ENCODE assay signal across 27 mouse cellular contexts in the genomic region with DNA sequence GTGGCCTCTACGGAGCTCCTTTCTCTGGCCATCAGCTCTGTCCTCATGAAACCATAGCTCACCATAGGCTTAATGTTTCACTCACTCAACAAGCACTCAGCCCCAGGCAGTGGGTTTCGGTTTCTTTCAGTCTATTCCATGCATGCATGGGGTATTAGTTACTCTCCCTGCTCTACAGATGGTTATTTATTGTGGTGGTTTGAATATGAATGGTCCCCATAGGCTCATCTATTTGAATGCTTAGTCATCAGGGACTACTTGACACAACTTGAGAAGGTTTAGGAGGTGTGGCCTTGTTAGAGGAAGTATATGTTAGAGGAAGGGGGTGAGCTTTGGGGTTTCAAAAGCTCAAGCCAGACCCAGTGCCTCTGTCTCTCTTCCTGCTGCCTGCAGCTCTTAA. TPM values are rescaled to one million over a fixed set of nuclear protein-coding genes. Genes with fewer than 3 reads are reported as not detected.
DNase-seq lines count a peak whose midpoint lies in the region; ATAC-seq lines count a peak whose summit lies in the region.
"Had no signal": no experiment of that assay in that cellular context is flagged by ENCODE, and none has a peak within 500 bp of the region (broad histone marks: within the 10 kb centered on the region; RNA-seq: fewer than 3 reads in every experiment).

No protein-coding gene starts in this region.

- H3K4me3 ChIP-seq in liver, embryonic 11.5 days (ENCODE audit: low read depth, low read length), result no peak overlapping the region

- H3K36me3 ChIP-seq in liver, embryonic 11.5 days (ENCODE audit: control insufficient read depth, insufficient read depth, low read length), result no peaks in the 10 kb centered on the region
- H3K36me3 ChIP-seq: G1E had no signal

- peak; percentile 30 for DNase-seq in ES-CJ7 (ENCODE audit: low read depth, low spot score)
- peak; percentile 8 for DNase-seq in NIH3T3 (ENCODE audit: low read depth)
- peak; percentile 79 for DNase-seq in R1 (ENCODE audit: low read depth, low spot score)
- DNase-seq in ZHBTc4 (ENCODE audit: low read depth, low spot score), result peak; percentile 57
- DNase-seq in left cerebral cortex, postnatal 14 days (ENCODE audit: low spot score in 2 of 2), result no peak
- DNase-seq in liver, embryonic 11.5 days (ENCODE audit: low spot score), result no peak
- no peak for DNase-seq in left cerebral cortex, adult 11 months (ENCODE audit: low spot score)
- DNase-seq: adrenal gland, adult 2 months; adrenal gland, adult 8-10 months; adrenal gland, postnatal 10 days; adrenal gland, postnatal 14 days; adrenal gland, postnatal 25 days; adrenal gland, postnatal 36 days; B cell, adult 2 months; cerebellum, adult 11 months; cerebellum, adult 11-12 months; cerebellum, adult 18-20 months; cerebellum, adult 2 months; cerebellum, adult 8-10 months; cerebellum, adult 9-10 months had no signal

- no peak overlapping the region for H3K4me2 ChIP-seq in liver, embryonic 11.5 days

- 91% methylated on average over 2 of the region's 2 CpGs for WGBS in liver, embryonic 11.5 days

- no peaks in the 10 kb centered on the region for H3K9me3 ChIP-seq in liver, embryonic 11.5 days (ENCODE audit: control insufficient read depth, low read length)
- H3K9me3 ChIP-seq: G1E had no signal

- intact Hi-C loops in left cerebral cortex, postnatal 14 days (cut with DNase I), result no loop called here

- no peak overlapping the region for H3K9ac ChIP-seq in liver, embryonic 11.5 days (ENCODE audit: low read depth, low read length)

- H3K27ac ChIP-seq in liver, embryonic 11.5 days (ENCODE audit: low read depth, low read length), result no peak overlapping the region

- no peaks in the 10 kb centered on the region for H3K27me3 ChIP-seq in liver, embryonic 11.5 days (replicated peaks; ENCODE audit: control insufficient read depth, insufficient read depth, low read length)
- H3K27me3 ChIP-seq: Patski had no signal

- H3K4me1 ChIP-seq in liver, embryonic 11.5 days (replicated peaks; ENCODE audit: control insufficient read depth, insufficient read depth, low read length), result no peaks in the 10 kb centered on the region

- no peak for ATAC-seq in liver, embryonic 11.5 days (replicated peaks; ENCODE audit: low FRiP score)
- no peak for ATAC-seq in megakaryocyte progenitor cell, adult 5-6 weeks (replicated peaks; ENCODE audit: poor library complexity)
- ATAC-seq: activated CD4-positive, CD25-positive, alpha-beta regulatory T cell, adult 4 months; CD4-positive, CD25-positive, alpha-beta regulatory T cell, adult 4 months; Patski had no signal

RNA-seq across cellular contexts. Expression of gene Kcnf1, which starts 10.6 kb away (rescaled TPM):
- 100 to 1,000 TPM; 112 to 119 TPM for total RNA-seq in left cerebral cortex, postnatal 14 days (2021)
- 0.53 and 0.82 TPM in 2 replicates for polyA plus RNA-seq in liver, embryonic 11.5 days (2014; fragmentation: Nextera tagmentation; extraction: Ambion mirVana)
- total RNA-seq in megakaryocyte progenitor cell, adult 5-6 weeks (2015), result not detected in 2 replicates
- total RNA-seq in megakaryocyte progenitor cell, adult 5-6 weeks (2017), result not detected in 2 replicates
- total RNA-seq: CH12.LX, MEL had no signal
- polyA plus RNA-seq: G1E had no signal

Comparison
In these comparisons a context has a peak if more than half of its experiments do, and no peak if none do; other contexts are left out.
1. DNase-seq: peak in ES-CJ7 (single experiment), NIH3T3 (single experiment), R1 (single experiment) and ZHBTc4 (single experiment); none in left cerebral cortex, postnatal 14 days (0 of 2), liver, embryonic 11.5 days (single experiment) and left cerebral cortex, adult 11 months (single experiment).
2. RNA of gene Kcnf1, which starts 10.6 kb away (total RNA-seq): 112 to 119 TPM in left cerebral cortex, postnatal 14 days; not detected in megakaryocyte progenitor cell, adult 5-6 weeks; every median in the first group is over 100 times any median in the second.